Mouse (Mus musculus): ENCODE measurements at regions not wholly inside any gene's neighbourhood (a gene's known extent, or its start where the extent isn't known, plus 50 kb on each side); places are given as distances from the start of the nearest gene placed in this dataset.
"Not testable (repeated sequence)": the region's sequence is repeated elsewhere in the genome, so short reads cannot be mapped to it uniquely, and the experiment has no call there.

DNA sequence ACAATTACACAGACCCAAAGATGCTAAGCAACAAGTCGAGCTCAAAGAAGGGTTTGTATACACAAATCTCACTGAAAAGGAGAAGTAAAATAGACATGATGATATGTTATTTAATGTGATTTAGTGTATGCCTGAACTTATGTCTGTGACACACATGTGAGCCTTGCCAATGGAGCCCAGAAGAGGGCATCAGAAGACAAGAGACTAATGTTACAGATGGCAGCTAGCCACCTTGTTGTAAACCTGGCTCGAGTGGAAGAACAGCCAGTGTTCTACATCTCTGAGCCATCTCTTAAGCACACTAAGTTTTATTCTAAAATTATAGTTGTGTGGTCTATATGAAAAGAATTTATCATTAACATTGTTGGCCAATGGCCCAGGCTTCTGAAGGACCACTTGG lies 943.7 kb upstream of the Prmt6 start:
- DNase-seq (ENCODE audit: inconsistent age in 2 of 2, low spot score in 1 of 2): no peak

DNA sequence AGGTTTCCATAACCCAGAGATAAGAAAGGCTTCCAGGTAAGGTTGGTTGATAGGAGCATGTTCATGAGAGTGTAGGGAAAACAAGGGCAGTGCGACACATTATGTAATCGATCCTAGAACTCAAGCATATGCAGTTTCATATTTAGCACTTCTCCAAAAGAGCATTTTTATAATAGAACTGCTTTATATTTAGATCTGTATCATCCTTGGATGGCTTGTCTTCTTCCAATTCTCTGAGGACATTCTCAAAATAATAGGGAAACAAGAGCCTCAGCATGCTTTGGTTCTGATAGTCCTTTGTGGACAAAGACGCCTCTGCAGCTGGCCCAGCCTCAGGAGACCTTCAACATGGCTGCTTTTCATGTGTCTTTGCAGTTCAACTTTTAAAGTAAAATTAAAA lies 915.9 kb upstream of the Prmt6 start:
- no peak for DNase-seq (ENCODE audit: inconsistent age in 2 of 2, low spot score in 1 of 2)

GRCm38 (mm10) chr3:111141196-111141595 lies 890.4 kb upstream of the Prmt6 start:
- not testable (repeated sequence) for DNase-seq (ENCODE audit: inconsistent age in 2 of 2, low spot score in 1 of 2)

DNA sequence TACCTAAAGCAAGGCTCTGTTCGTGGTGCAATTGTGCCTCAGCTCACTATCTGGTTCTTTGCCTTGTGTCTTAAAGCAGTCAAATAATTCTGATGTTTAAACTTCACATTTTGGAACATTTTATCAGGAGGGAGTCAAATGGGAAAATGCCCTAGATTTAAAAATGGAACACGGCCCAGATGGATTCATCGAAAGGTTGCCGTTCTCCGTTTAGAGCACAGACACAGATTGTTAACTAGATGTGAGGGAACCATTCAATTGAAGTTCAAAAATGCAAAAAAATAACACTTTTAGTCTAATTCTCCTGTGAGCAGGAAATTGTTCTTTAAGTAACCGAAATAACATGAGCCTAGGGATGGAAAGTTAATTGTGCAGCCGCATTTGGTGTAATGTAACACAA lies 858.2 kb upstream of the Prmt6 start:
- DNase-seq (ENCODE audit: inconsistent age in 2 of 2, low spot score in 1 of 2): no peak

DNA sequence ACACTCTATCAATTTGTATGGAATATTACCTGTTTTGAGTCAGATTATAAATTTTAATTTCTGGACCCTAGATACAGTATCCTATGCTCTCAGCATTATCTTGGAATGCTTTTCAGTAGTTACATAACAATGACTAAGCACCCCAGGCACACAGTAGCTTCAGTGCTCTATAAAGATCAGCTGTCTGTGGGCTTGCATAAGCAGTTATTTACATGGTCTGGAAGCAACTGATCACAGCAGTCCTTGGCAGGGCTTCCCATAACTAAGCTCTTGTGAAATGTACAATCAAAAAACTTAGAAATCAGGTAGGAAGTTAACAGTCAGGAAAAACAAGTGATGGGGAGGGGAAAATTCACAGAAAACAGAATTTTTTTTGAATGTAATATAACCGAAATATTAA lies 851.8 kb upstream of the Prmt6 start:
- DNase-seq (ENCODE audit: inconsistent age in 2 of 2, low spot score in 1 of 2): peak; percentile 21 to 71

DNA sequence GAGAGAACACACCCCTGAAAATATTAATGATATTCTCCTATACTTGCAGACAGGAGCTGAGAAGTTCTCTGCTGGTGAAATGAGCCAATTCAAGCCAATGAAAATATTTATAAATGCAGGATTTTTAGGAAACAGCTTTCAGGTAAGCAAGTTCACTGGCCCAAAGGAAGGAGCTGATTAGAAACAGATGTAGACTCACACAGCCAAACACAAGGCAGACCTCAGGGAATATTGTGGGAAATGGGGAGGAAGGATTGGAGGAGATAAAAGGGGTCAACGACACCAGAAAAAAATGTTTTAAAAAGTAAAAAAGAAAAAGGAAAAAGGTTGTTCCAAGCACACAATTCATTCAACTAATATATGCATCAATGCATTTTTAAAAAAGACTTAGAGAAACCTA lies 823.5 kb upstream of the Prmt6 start:
- no peak for DNase-seq (ENCODE audit: inconsistent age in 2 of 2, low spot score in 1 of 2)

DNA sequence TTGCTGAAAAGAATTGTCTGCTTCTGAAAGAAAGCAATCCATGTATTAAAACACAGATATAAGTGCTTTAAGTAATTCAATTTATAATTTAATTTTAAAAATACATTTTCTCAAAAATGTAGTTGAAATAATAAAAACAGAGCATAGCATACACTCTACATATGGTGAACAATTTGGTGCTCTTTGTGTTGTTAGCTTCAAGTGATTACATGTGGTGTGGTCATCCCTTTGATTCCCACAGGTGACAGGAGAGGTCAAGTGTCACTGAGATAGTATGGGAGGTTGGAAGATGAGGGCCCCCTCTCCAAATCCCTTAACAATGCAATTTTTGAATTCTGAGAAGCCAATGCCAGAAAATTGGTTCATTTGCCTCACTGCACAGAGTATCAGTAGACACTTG lies 819.5 kb upstream of the Prmt6 start:
- no peak for DNase-seq (ENCODE audit: inconsistent age in 2 of 2, low spot score in 1 of 2)

GRCm38 (mm10) chr3:111069843-111070242 lies 819.0 kb upstream of the Prmt6 start:
- peak in 1 of 2 experiments; percentile 28 for DNase-seq (ENCODE audit: inconsistent age in 2 of 2, low spot score in 1 of 2)

DNA sequence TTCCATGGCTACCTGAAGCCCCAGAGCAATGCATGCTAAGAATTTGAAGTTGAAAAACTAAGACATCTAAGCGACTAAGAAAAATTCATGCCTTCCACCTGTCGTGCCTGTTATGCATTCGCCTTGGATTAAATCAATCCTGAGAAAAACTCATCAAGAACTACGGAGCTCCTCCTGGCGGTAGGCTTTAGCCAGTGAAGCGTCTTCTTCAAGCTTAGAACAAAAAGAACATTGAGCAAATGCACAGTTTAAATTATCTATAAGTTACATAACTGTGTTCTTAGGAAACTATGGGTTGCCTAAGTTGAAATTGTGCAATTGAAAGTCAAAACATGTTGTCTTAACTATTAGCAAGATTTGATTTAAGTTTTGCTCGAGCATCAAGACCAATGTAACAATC lies 818.4 kb upstream of the Prmt6 start:
- peak in 1 of 2 experiments; percentile 73 for DNase-seq (ENCODE audit: inconsistent age in 2 of 2, low spot score in 1 of 2)

DNA sequence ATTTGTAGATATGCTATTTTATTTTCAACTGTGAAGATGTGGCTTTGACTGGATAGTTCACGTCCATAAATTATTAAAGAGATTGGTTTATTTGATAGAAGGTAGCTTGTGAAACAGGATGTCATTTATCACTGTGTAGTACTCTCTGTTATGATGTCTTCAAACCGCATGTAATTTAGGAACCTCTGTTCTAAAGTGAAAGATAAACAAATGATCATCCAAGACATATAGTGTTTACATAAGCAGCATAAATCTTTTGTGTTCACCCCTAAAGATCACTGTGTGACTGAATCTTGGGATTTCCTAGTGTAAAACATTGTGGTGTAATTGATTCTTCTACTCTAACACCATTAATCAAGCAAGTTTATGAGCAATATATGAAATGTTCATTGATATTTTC lies 798.8 kb upstream of the Prmt6 start:
- DNase-seq (ENCODE audit: inconsistent age in 2 of 2, low spot score in 1 of 2): no peak
